Mouse (Mus musculus): ENCODE data around the gene Zfp668. TPM values are rescaled to one million over a fixed set of nuclear protein-coding genes. Genes with fewer than 3 reads are reported as not detected.
"Not testable (repeated sequence)": the region's sequence is repeated elsewhere in the genome, so short reads cannot be mapped to it uniquely, and the experiment has no call there.

Gene Zfp668
- polyA plus RNA-seq, 1 experiment from 2014 or later = 32.5 TPM

- Histone ChIP-seq H3K4me2 (no peak overlapping the region), H3K27ac (replicated peaks) (no peak overlapping the region), H3K36me3 (peaks cover 44% of the 10 kb centered on the region), H3K27me3 (no peaks in the 10 kb centered on the region), H3K4me1 (replicated peaks) (peaks cover 30% of the 10 kb centered on the region), H3K9me3 (no peaks in the 10 kb centered on the region), H3K4me3 (no peak overlapping the region), H3K9ac (no peak overlapping the region)
- WGBS = 94% methylated on average over 4 of the region's 4 CpGs
- no peak for ATAC-seq (ENCODE audit: low read depth)
Observed at GRCm38 (mm10) chr7:127908656-127909055, 32.0 kb upstream of the Zfp668 start.

- Histone ChIP-seq H3K9me3 (no peaks in the 10 kb centered on the region), H3K4me2 (no peak overlapping the region), H3K9ac (no peak overlapping the region), H3K4me1 (replicated peaks) (peaks cover 24% of the 10 kb centered on the region), H3K27ac (replicated peaks) (no peak overlapping the region), H3K4me3 (no peak overlapping the region), H3K27me3 (no peaks in the 10 kb centered on the region), H3K36me3 (peaks cover 44% of the 10 kb centered on the region)
- ATAC-seq (ENCODE audit: low read depth) = no peak
- 91% methylated on average over 12 of the region's 12 CpGs for WGBS
Observed at GRCm38 (mm10) chr7:127907939-127908338, 31.3 kb upstream of the Zfp668 start.

- ATAC-seq (ENCODE audit: low read depth) = peak; percentile 94
- Histone ChIP-seq H3K4me3 (peak within 1 kb of the TSS; percentile 66), H3K27me3 (no peaks in the 10 kb centered on the region), H3K4me2 (peak within 1 kb of the TSS; percentile 83), H3K9me3 (no peaks in the 10 kb centered on the region), H3K27ac (replicated peaks) (peak within 1 kb of the TSS; percentile 88), H3K4me1 (replicated peaks) (peaks cover 15% of the 10 kb centered on the region), H3K36me3 (peaks cover 40% of the 10 kb centered on the region), H3K9ac (peak within 1 kb of the TSS; percentile 87)
- WGBS = 6% methylated on average over 38 of the region's 38 CpGs
Observed at GRCm38 (mm10) chr7:127903971-127904796, 27.6 kb upstream of the Zfp668 start, which contains the start of gene Bckdk. Gene Bckdk (plus strand): TSS chr7:127904082.

GRCm38 (mm10) chr7:127901772-127902171, 25.1 kb upstream of the Zfp668 start:
- Histone ChIP-seq H3K27ac (replicated peaks) (no peak overlapping the region), H3K27me3 (no peaks in the 10 kb centered on the region), H3K4me1 (replicated peaks) (peaks cover 15% of the 10 kb centered on the region), H3K36me3 (peaks cover 15% of the 10 kb centered on the region), H3K4me2 (no peak overlapping the region), H3K4me3 (no peak overlapping the region), H3K9me3 (no peaks in the 10 kb centered on the region), H3K9ac (no peak overlapping the region)
- ATAC-seq (ENCODE audit: low read depth) = no peak
- 79% methylated on average over 2 of the region's 2 CpGs for WGBS

GRCm38 (mm10) chr7:127899997-127900396, 23.4 kb upstream of the Zfp668 start:
- Histone ChIP-seq H3K9ac (no peak overlapping the region), H3K36me3 (no peaks in the 10 kb centered on the region), H3K27me3 (no peaks in the 10 kb centered on the region), H3K4me1 (replicated peaks) (peaks cover 11% of the 10 kb centered on the region), H3K4me2 (no peak overlapping the region), H3K9me3 (no peaks in the 10 kb centered on the region), H3K4me3 (no peak overlapping the region), H3K27ac (replicated peaks) (no peak overlapping the region)
- no peak for ATAC-seq (ENCODE audit: low read depth)
- 49% methylated on average over 7 of the region's 7 CpGs for WGBS

- no peak for ATAC-seq (ENCODE audit: low read depth)
Observed at GRCm38 (mm10) chr7:127898179-127898956, 21.7 kb upstream of the Zfp668 start.

GRCm38 (mm10) chr7:127897542-127897941, 20.9 kb upstream of the Zfp668 start:
- H3K4me2 ChIP-seq = no peak overlapping the region
- no peak overlapping the region for H3K27ac ChIP-seq (replicated peaks)
- peaks cover 11% of the 10 kb centered on the region for H3K4me1 ChIP-seq (replicated peaks)
- WGBS = 94% methylated on average over 7 of the region's 7 CpGs
- no peak overlapping the region for H3K9ac ChIP-seq
- no peak for ATAC-seq (ENCODE audit: low read depth)
- peaks cover 12% of the 10 kb centered on the region for H3K36me3 ChIP-seq
- H3K9me3 ChIP-seq = no peaks in the 10 kb centered on the region
- H3K27me3 ChIP-seq = no peaks in the 10 kb centered on the region
- H3K4me3 ChIP-seq = no peak overlapping the region

More at GRCm38 (mm10) chr7:127898179-127898956, 21.7 kb upstream of the Zfp668 start:
- Histone ChIP-seq H3K9me3 (no peaks in the 10 kb centered on the region), H3K9ac (no peak overlapping the region), H3K27me3 (no peaks in the 10 kb centered on the region), H3K27ac (replicated peaks) (no peak overlapping the region), H3K36me3 (peaks cover 3% of the 10 kb centered on the region; the same call in 1 of the 2 replicates), H3K4me2 (no peak overlapping the region), H3K4me3 (no peak overlapping the region), H3K4me1 (replicated peaks) (peaks cover 11% of the 10 kb centered on the region)
- 39% methylated on average over 10 of the region's 10 CpGs for WGBS

- 56% methylated on average over 13 of the region's 13 CpGs for WGBS
Observed at GRCm38 (mm10) chr7:127896384-127896783, 19.8 kb upstream of the Zfp668 start.

GRCm38 (mm10) chr7:127895891-127896290, 19.3 kb upstream of the Zfp668 start:
- Histone ChIP-seq H3K4me3 (peak overlapping the region; percentile 65), H3K36me3 (peaks cover 25% of the 10 kb centered on the region), H3K4me2 (peak overlapping the region; percentile 84), H3K4me1 (replicated peaks) (peaks cover 11% of the 10 kb centered on the region)
- H3K9ac ChIP-seq; H3K27me3 ChIP-seq; H3K9me3 ChIP-seq; H3K27ac ChIP-seq (replicated peaks): not testable (repeated sequence)
- ATAC-seq (ENCODE audit: low read depth) = peak; percentile 22
- 63% methylated on average over 7 of the region's 7 CpGs for WGBS

More at GRCm38 (mm10) chr7:127896384-127896783, 19.8 kb upstream of the Zfp668 start:
- no peak for ATAC-seq (ENCODE audit: low read depth)
- no peak overlapping the region for H3K27ac ChIP-seq (replicated peaks)
- H3K9me3 ChIP-seq = no peaks in the 10 kb centered on the region
- no peak overlapping the region for H3K4me3 ChIP-seq
- no peak overlapping the region for H3K4me2 ChIP-seq
- H3K9ac ChIP-seq = no peak overlapping the region
- no peaks in the 10 kb centered on the region for H3K27me3 ChIP-seq
- peaks cover 21% of the 10 kb centered on the region for H3K36me3 ChIP-seq
- peaks cover 11% of the 10 kb centered on the region for H3K4me1 ChIP-seq (replicated peaks)

- H3K9me3 ChIP-seq = no peaks in the 10 kb centered on the region
- H3K4me3 ChIP-seq = peak within 1 kb of the TSS; percentile 65
- H3K4me2 ChIP-seq = peak within 1 kb of the TSS; percentile 84
- H3K36me3 ChIP-seq = peaks cover 29% of the 10 kb centered on the region
- H3K4me1 ChIP-seq (replicated peaks) = peaks cover 11% of the 10 kb centered on the region
- peak within 1 kb of the TSS; percentile 80 for H3K9ac ChIP-seq
- H3K27me3 ChIP-seq = no peaks in the 10 kb centered on the region
- H3K27ac ChIP-seq (replicated peaks) = peak within 1 kb of the TSS; percentile 84
- ATAC-seq (ENCODE audit: low read depth) = peak; percentile 98
- 0% methylated on average over 26 of the region's 26 CpGs for WGBS
Observed at GRCm38 (mm10) chr7:127895442-127895841, 18.8 kb upstream of the Zfp668 start, which contains the start of the genes Gm21974 and Vkorc1. Gene Gm21974 (minus strand): TSS chr7:127895454. Gene Vkorc1 (minus strand): TSS chr7:127895617.

- ATAC-seq (ENCODE audit: low read depth) = no peak
- 88% methylated on average over 5 of the region's 5 CpGs for WGBS
- Histone ChIP-seq H3K9ac (peak overlapping the region; percentile 80), H3K27ac (replicated peaks) (no peak overlapping the region), H3K27me3 (no peaks in the 10 kb centered on the region), H3K4me2 (peak overlapping the region; percentile 84), H3K36me3 (peaks cover 38% of the 10 kb centered on the region), H3K9me3 (no peaks in the 10 kb centered on the region), H3K4me3 (peak overlapping the region; percentile 65), H3K4me1 (replicated peaks) (peaks cover 11% of the 10 kb centered on the region)
Observed at GRCm38 (mm10) chr7:127894480-127894879, 17.9 kb upstream of the Zfp668 start.

GRCm38 (mm10) chr7:127890798-127891197, 14.2 kb upstream of the Zfp668 start, which contains the start of gene Prss53:
Gene Prss53 (minus strand): TSS chr7:127890970.
- no peak within 1 kb of the TSS for H3K27ac ChIP-seq (replicated peaks)
- H3K4me3 ChIP-seq = no peak within 1 kb of the TSS
- 44% methylated on average over 4 of the region's 4 CpGs for WGBS
- H3K9me3 ChIP-seq = no peaks in the 10 kb centered on the region
- peaks cover 22% of the 10 kb centered on the region for H3K4me1 ChIP-seq (replicated peaks)
- H3K27me3 ChIP-seq = no peaks in the 10 kb centered on the region
- no peak for ATAC-seq (ENCODE audit: low read depth)
- H3K36me3 ChIP-seq = peaks cover 74% of the 10 kb centered on the region
- H3K9ac ChIP-seq = no peak within 1 kb of the TSS
- no peak within 1 kb of the TSS for H3K4me2 ChIP-seq

All from neural tube, embryonic 13.5 days (tissue).